ENCODE assay signal across 16 mouse cellular contexts in the genomic region with DNA sequence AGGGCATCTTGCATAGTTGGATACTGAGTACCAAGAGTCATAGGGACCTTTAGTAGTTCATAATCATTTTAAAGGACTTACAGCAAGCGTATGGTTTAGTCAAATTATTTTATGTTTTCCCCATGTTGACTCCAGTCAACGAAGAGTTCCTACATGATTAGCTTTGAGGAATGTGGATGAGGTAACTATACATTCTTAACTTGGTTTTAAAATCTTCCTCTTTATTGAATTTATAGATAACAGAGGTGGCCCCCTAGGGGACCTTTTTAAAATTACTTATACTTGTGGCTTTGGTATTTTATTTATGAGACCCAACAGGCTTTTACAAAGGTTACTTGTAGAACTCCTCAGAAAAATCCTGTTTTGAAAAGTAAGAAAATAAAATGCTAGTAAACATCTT. TPM values are rescaled to one million over a fixed set of nuclear protein-coding genes. Genes with fewer than 3 reads are reported as not detected.
DNase-seq lines count a peak whose midpoint lies in the region; ATAC-seq and TF ChIP-seq lines count a peak whose summit lies in the region.
"Had no signal": no experiment of that assay in that cellular context is flagged by ENCODE, and none has a peak within 500 bp of the region (broad histone marks: within the 10 kb centered on the region; RNA-seq: fewer than 3 reads in every experiment).

No protein-coding gene starts in this region.

- H3K27ac ChIP-seq in kidney, adult 2 months (ENCODE audit: insufficient read depth, low read depth, low read length) = no peak overlapping the region
- no peak overlapping the region for H3K27ac ChIP-seq in midbrain, embryonic 14.5 days (replicated peaks; ENCODE audit: low read depth, low read length)
- H3K27ac ChIP-seq in midbrain, embryonic 16.5 days (ENCODE audit: low read length) = no peak overlapping the region
- H3K27ac ChIP-seq in MEL (ENCODE audit: control insufficient read depth, low read depth, low read length) = no peak overlapping the region
- H3K27ac ChIP-seq: embryonic facial prominence, embryonic 12.5 days; limb, embryonic 13.5 days; midbrain, embryonic 15.5 days had no signal

- H3K79me2 ChIP-seq in MEL (ENCODE audit: control insufficient read depth, insufficient read depth, low read length, poor library complexity) = peaks cover 20% of the 10 kb centered on the region

- no peaks in the 10 kb centered on the region for H3K4me1 ChIP-seq in kidney, adult 2 months (ENCODE audit: control insufficient read depth, insufficient read depth, low read length)
- H3K4me1 ChIP-seq in midbrain, embryonic 14.5 days (ENCODE audit: control insufficient read depth, insufficient read depth, low read length) = peaks cover 14% of the 10 kb centered on the region
- H3K4me1 ChIP-seq in midbrain, embryonic 16.5 days (ENCODE audit: control insufficient read depth, insufficient read depth, low read length) = peaks cover 19% of the 10 kb centered on the region
- H3K4me1 ChIP-seq in MEL (ENCODE audit: control insufficient read depth in 1 of 2, insufficient read depth in 2 of 2, low read length in 2 of 2) = no peaks in the 10 kb centered on the region; a peak in 2 of 4 replicates

- H3K4me3 ChIP-seq in kidney, adult 2 months (ENCODE audit: insufficient read depth, low read depth, low read length) = no peak overlapping the region
- H3K4me3 ChIP-seq in midbrain, embryonic 14.5 days (replicated peaks; ENCODE audit: low read depth, low read length) = no peak overlapping the region
- H3K4me3 ChIP-seq in midbrain, embryonic 16.5 days (ENCODE audit: low read depth, low read length) = no peak overlapping the region
- H3K4me3 ChIP-seq in MEL (ENCODE audit: control insufficient read depth in 1 of 2, insufficient read depth in 1 of 2, low read depth in 2 of 2, low read length in 2 of 2) = no peak overlapping the region
- H3K4me3 ChIP-seq: embryonic facial prominence, embryonic 12.5 days; heart, embryonic 12.5 days; limb, embryonic 13.5 days; midbrain, embryonic 15.5 days had no signal

- no peaks in the 10 kb centered on the region for H3K36me3 ChIP-seq in kidney, adult 2 months (ENCODE audit: control insufficient read depth, insufficient read depth, low read length)
- H3K36me3 ChIP-seq in midbrain, embryonic 14.5 days (ENCODE audit: control insufficient read depth, insufficient read depth, low read length) = no peaks in the 10 kb centered on the region
- no peaks in the 10 kb centered on the region for H3K36me3 ChIP-seq in midbrain, embryonic 16.5 days (ENCODE audit: control insufficient read depth, insufficient read depth, low read length)
- peaks cover 0 to 9% of the 10 kb centered on the region in 2 experiments; a peak in 2 of 4 replicates for H3K36me3 ChIP-seq in MEL (ENCODE audit: control insufficient read depth in 1 of 2, insufficient read depth in 2 of 2, low read length in 2 of 2)
- no peaks in the 10 kb centered on the region for H3K36me3 ChIP-seq in splenic B cell, adult 2 months (ENCODE audit: control insufficient read depth, insufficient read depth, low read length, poor library complexity, severe bottlenecking)
- H3K36me3 ChIP-seq: embryonic facial prominence, embryonic 12.5 days; heart, embryonic 12.5 days; limb, embryonic 13.5 days; midbrain, embryonic 15.5 days had no signal

- H3K9me3 ChIP-seq in midbrain, embryonic 14.5 days (ENCODE audit: control insufficient read depth, low read length) = no peaks in the 10 kb centered on the region
- H3K9me3 ChIP-seq in midbrain, embryonic 16.5 days (replicated peaks; ENCODE audit: control insufficient read depth, low read length, poor library complexity, severe bottlenecking) = no peaks in the 10 kb centered on the region
- no peaks in the 10 kb centered on the region for H3K9me3 ChIP-seq in MEL (replicated peaks; ENCODE audit: insufficient read depth, low read length)
- H3K9me3 ChIP-seq: embryonic facial prominence, embryonic 12.5 days; heart, embryonic 12.5 days; limb, embryonic 13.5 days; midbrain, embryonic 15.5 days had no signal

- 38% methylated on average over 2 of the region's 2 CpGs for WGBS in kidney, adult 2 months
- 75% methylated on average over 2 of the region's 2 CpGs for WGBS in midbrain, embryonic 14.5 days
- WGBS in midbrain, embryonic 16.5 days = 80% methylated on average over 2 of the region's 2 CpGs

- no peaks in the 10 kb centered on the region for H3K27me3 ChIP-seq in kidney, adult 2 months (replicated peaks; ENCODE audit: control insufficient read depth, insufficient read depth, low read length)
- peaks cover 8% of the 10 kb centered on the region; the same call in 1 of the 2 replicates for H3K27me3 ChIP-seq in midbrain, embryonic 14.5 days (ENCODE audit: control insufficient read depth, insufficient read depth, low read length)
- H3K27me3 ChIP-seq in midbrain, embryonic 16.5 days (ENCODE audit: control insufficient read depth, insufficient read depth, low read depth, low read length) = no peaks in the 10 kb centered on the region
- H3K27me3 ChIP-seq in MEL (ENCODE audit: control insufficient read depth in 1 of 2, insufficient read depth in 2 of 2, low read length in 2 of 2) = no peaks in the 10 kb centered on the region
- no peaks in the 10 kb centered on the region for H3K27me3 ChIP-seq in splenic B cell, adult 2 months (ENCODE audit: control insufficient read depth, insufficient read depth, low read length, poor library complexity, severe bottlenecking)
- H3K27me3 ChIP-seq: heart, embryonic 12.5 days had no signal

- H3K4me2 ChIP-seq in midbrain, embryonic 14.5 days (ENCODE audit: low read length) = no peak overlapping the region
- H3K4me2 ChIP-seq in midbrain, embryonic 16.5 days (ENCODE audit: low read length) = no peak overlapping the region
- H3K4me2 ChIP-seq: embryonic facial prominence, embryonic 12.5 days; heart, embryonic 12.5 days; limb, embryonic 13.5 days; midbrain, embryonic 15.5 days had no signal

- no peak for ATAC-seq in midbrain, embryonic 14.5 days (ENCODE audit: low FRiP score, low TSS enrichment)
- no peak for ATAC-seq in midbrain, embryonic 16.5 days
- ATAC-seq: midbrain, embryonic 15.5 days had no signal

- H3K9ac ChIP-seq in midbrain, embryonic 14.5 days (replicated peaks; ENCODE audit: low read length) = no peak overlapping the region
- H3K9ac ChIP-seq in midbrain, embryonic 16.5 days (ENCODE audit: low read depth, low read length) = no peak overlapping the region
- H3K9ac ChIP-seq in MEL (ENCODE audit: control insufficient read depth, low read depth, low read length, poor library complexity, severe bottlenecking) = no peak overlapping the region
- H3K9ac ChIP-seq: embryonic facial prominence, embryonic 12.5 days; heart, embryonic 12.5 days; limb, embryonic 13.5 days; midbrain, embryonic 15.5 days had no signal

- TF ChIP-seq POLR2A in kidney, adult 2 months (IDR thresholded peaks at IDR 0.05; ENCODE audit: low read depth, low read length) = no peak
- no peak for TF ChIP-seq POLR2A in MEL (IDR thresholded peaks at IDR 0.05; ENCODE audit: control insufficient read depth in 1 of 2, insufficient read depth in 1 of 2, low read depth in 1 of 2, low read length in 2 of 2, poor library complexity in 1 of 2)

- no peak for TF ChIP-seq CTCF in kidney, adult 2 months (conservative IDR thresholded peaks at IDR 0.05; ENCODE audit: insufficient read depth, insufficient read length, low read depth, low read length)
- TF ChIP-seq CTCF in MEL (IDR thresholded peaks at IDR 0.05 in 2 of 3, conservative IDR thresholded peaks at IDR 0.05 in 1 of 3; ENCODE audit: control insufficient read depth in 1 of 3, insufficient read depth in 1 of 3, low read depth in 2 of 3, low read length in 3 of 3, poor library complexity in 1 of 3, severe bottlenecking in 1 of 3) = peak; percentile 14 to 56 (median 20); a peak in 3 of 6 replicates

- peak; percentile 25 for DNase-seq in kidney, adult 2 months
- no peak for DNase-seq in kidney, postnatal 4 days
- DNase-seq in midbrain, embryonic 14.5 days = peak; percentile 52
- peak; percentile 73 for DNase-seq in MEL (ENCODE audit: low read depth, low spot score)
- peak; percentile 64 for DNase-seq in splenic B cell, adult 2 months (ENCODE audit: low read depth, low spot score)
- no peak for DNase-seq in spleen, postnatal 14 days (ENCODE audit: low spot score in 2 of 2)
- DNase-seq: cerebellum, adult 8-10 months; gastrocnemius, postnatal 10 days; kidney, adult 8-10 months; layer of hippocampus, postnatal 36 days; thymus, postnatal 36 days had no signal

- TF ChIP-seq RAD21 in MEL (IDR thresholded peaks at IDR 0.05; ENCODE audit: low read depth, low read length) = peak; percentile 34

- no peak for TF ChIP-seq EP300 in MEL (IDR thresholded peaks at IDR 0.05; ENCODE audit: low read depth in 1 of 2, low read length in 2 of 2)

TF ChIP-seq in MEL, 35 proteins besides CTCF, POLR2A, EP300 and RAD21:
- no peak for TF ChIP-seq JUND (IDR thresholded peaks at IDR 0.05; ENCODE audit: low read depth, low read length)
- 0 out of 2 replicates have a peak, but pooled peaks have one; percentile 39 for TF ChIP-seq MYC (IDR thresholded peaks at IDR 0.05; ENCODE audit: low read depth, low read length)
- TF ChIP-seq ELF1 (IDR thresholded peaks at IDR 0.05; ENCODE audit: low read depth, low read length) = no peak
- peak; percentile 16; the same call in 1 of the 2 replicates for TF ChIP-seq SMC3 (IDR thresholded peaks at IDR 0.05; ENCODE audit: low read depth, low read length)
- 0 out of 2 replicates have a peak, but pooled peaks have one; percentile 5 for TF ChIP-seq TBP (IDR thresholded peaks at IDR 0.05; ENCODE audit: low read depth, low read length)
- TF ChIP-seq SIN3A (IDR thresholded peaks at IDR 0.05; ENCODE audit: low read length) = 0 out of 2 replicates have a peak, but pooled peaks have one; percentile 38
- TF ChIP-seq GATA1 (IDR thresholded peaks at IDR 0.05; ENCODE audit: low read depth, low read length) = peak; percentile 70
TF ChIP-seq in MEL: peak in this region for 5.

RNA-seq across cellular contexts. Expression of a gene that starts 3.2 kb away (rescaled TPM):
- polyA plus RNA-seq in kidney, adult 2 months (2012; rRNA removed) = 8.7 and 11.5 TPM in 2 replicates
- 1.4 and 3.0 TPM in 2 replicates for polyA plus RNA-seq in midbrain, embryonic 14.5 days (2014; fragmentation: Nextera tagmentation; extraction: Ambion mirVana)
- polyA plus RNA-seq in midbrain, embryonic 16.5 days (2015; fragmentation: Nextera tagmentation; extraction: Ambion mirVana) = 1.7 and 2.0 TPM in 2 replicates
- 18.6 and 21.0 TPM in 2 replicates for total RNA-seq in MEL (2012; rRNA removed)
- 10 to 100 TPM in 1 of 2 experiments, not detected in 1; 26.8 TPM for polyA plus RNA-seq in MEL (2012; ENCODE audit: insufficient read depth in 1 of 2, insufficient read length in 2 of 2, low read depth in 1 of 2, low replicate concordance in 2 of 2, missing spikeins in 1 of 2)

RNA-seq across cellular contexts. Expression of a gene that starts 6.2 kb away (rescaled TPM):
- polyA plus RNA-seq in kidney, adult 2 months (2012; rRNA removed) = 8.6 and 8.7 TPM in 2 replicates
- polyA plus RNA-seq in midbrain, embryonic 14.5 days (2014; fragmentation: Nextera tagmentation; extraction: Ambion mirVana) = 40.9 and 48.4 TPM in 2 replicates
- 29.9 and 32.0 TPM in 2 replicates for polyA plus RNA-seq in midbrain, embryonic 16.5 days (2015; fragmentation: Nextera tagmentation; extraction: Ambion mirVana)
- total RNA-seq in MEL (2012; rRNA removed) = 37.6 and 39.2 TPM in 2 replicates
- 10 to 100 TPM in 1 of 2 experiments, not detected in 1; 36.5 TPM for polyA plus RNA-seq in MEL (2012; ENCODE audit: insufficient read depth in 1 of 2, insufficient read length in 2 of 2, low read depth in 1 of 2, low replicate concordance in 2 of 2, missing spikeins in 1 of 2)

Comparison
In these comparisons a context has a peak if more than half of its experiments do, and no peak if none do; other contexts are left out.
1. DNase-seq: peak in kidney, adult 2 months (single experiment), midbrain, embryonic 14.5 days (single experiment), MEL (single experiment) and splenic B cell, adult 2 months (single experiment); none in kidney, postnatal 4 days (0 of 2) and spleen, postnatal 14 days (0 of 2).